Mouse (Mus musculus) layer of hippocampus, adult 2 months (tissue): ENCODE results near the gene Dmrtc2. TPM values are rescaled to one million over a fixed set of nuclear protein-coding genes. Genes with fewer than 3 reads are reported as not detected.
"Not testable (repeated sequence)": the region's sequence is repeated elsewhere in the genome, so short reads cannot be mapped to it uniquely, and the experiment has no call there.

Experiments used
- DNase-seq, 2 experiments: peaks; one replicate each; pipeline ENCODE4 v3.0.0; 2022; ENCODE audit warnings: low spot score in 2 of 2
- H3K27ac ChIP-seq: fragments of 200-600 bp; 2 replicates; pipeline ENCODE4 v1.8.1; 2022
- H3K4me3 ChIP-seq: fragments of 200-600 bp; 2 replicates; pipeline ENCODE4 v1.8.1; 2022; ENCODE audit warnings: mild to moderate bottlenecking
- CTCF ChIP-seq: fragments of 200-600 bp; conservative IDR thresholded peaks from 2 replicates; pipeline ENCODE4 v1.8.1; 2022; ENCODE audit warnings: antibody characterized with exemption, mild to moderate bottlenecking, moderate library complexity
- long read RNA-seq, 2 experiments: library from polyadenylated mRNA; stranded (forward); transcript quantifications; one replicate each; pipeline ENCODE4 v2.0.0; 2021; ENCODE audit warnings: borderline mapping rate in 2 of 2
- total RNA-seq, 2 experiments: library from RNA; stranded (reverse); gene quantifications; 2 replicates each; pipeline ENCODE4 v1.2.3; 2021

Gene Dmrtc2
- not detected for total RNA-seq
- long read RNA-seq, experiment 1 = 0 reads
- long read RNA-seq, experiment 2 = 0 reads

DNA sequence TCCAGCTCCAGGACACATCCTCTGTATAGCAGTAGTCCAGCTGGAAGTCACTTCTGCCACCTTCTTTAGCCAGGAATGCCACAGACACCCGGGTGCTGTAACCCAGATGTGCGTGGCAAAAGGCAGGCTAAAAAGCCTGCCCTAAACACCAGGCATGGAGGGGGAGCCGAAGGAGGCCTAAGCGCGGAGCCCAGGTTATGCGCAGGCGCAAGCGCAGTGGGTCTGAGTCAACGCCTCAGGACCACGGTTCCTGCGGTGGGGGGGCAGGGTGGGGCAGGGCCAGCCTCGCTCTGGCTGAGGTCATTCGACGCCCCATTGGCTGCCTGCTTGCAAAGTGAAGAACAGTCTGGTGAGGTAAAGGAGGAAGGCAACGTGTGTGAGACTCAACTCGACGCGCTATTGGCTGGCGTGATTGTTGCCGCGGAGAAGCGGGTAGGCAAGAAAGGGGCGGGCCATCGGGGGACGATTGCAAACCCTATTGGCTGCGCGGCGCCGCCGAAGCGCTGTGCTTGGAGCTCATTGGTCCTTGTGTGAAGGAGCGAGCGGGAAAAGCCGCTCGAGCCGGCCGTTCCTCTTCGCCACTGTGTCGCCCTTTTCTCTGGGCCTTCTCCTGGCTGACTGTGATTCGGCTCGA lies at the start of gene Dmrtc2, which contains the start of gene Lypd4:
Gene Dmrtc2 (plus strand): TSS at position 526 of the 634 bp plus-strand sequence.
Gene Lypd4 (minus strand): TSS at position 410 of the 634 bp plus-strand sequence.
- DNase-seq = no peak
- TF ChIP-seq CTCF = no peak
- H3K4me3 ChIP-seq = no peak within 1 kb of the TSS
- H3K27ac ChIP-seq = no peak within 1 kb of the TSS

DNA sequence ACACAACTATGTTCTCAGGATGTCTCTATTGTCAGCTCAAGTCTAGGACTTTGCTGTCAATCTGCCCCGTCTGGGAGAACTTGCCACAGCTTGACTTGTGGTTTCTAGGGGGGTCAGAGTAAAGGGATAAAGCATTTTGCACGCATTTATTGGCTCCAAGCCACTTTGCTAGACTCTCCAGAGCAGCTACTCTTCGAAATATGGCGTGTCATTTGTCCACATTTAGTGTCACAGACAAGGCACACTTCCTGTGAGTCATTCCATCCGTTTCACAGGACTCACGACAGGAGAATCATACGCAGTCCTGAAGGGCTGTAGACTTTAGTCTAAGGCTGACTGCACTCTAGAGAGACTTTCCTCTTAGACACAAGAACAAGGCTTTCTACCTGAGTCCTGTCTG lies 45.4 kb upstream of the Dmrtc2 start:
- no peak for TF ChIP-seq CTCF
- DNase-seq = no peak
- Histone ChIP-seq H3K27ac (no peak overlapping the region), H3K4me3 (no peak overlapping the region)

DNA sequence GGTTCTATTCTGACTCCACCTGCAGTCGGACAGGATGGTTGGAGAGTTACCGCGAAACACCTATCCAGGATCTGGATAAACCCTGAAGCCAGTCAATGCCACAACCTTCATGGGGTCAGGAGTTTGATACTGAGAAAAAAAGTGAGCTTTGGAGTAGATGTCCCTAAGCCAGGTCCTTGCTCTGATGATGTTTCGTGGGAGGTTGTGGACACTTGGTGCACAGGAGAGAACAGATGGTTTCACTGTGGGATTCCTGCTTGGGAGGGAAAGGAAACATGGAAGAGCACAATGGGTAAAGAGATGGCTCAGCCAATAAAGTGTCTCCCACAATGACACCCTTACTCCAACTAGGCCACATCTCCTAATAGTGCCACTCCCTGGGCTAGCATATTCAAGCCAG lies 42.7 kb upstream of the Dmrtc2 start:
- DNase-seq = no peak
- no peak overlapping the region for H3K27ac ChIP-seq
- H3K4me3 ChIP-seq = no peak overlapping the region
- TF ChIP-seq CTCF = no peak

DNA sequence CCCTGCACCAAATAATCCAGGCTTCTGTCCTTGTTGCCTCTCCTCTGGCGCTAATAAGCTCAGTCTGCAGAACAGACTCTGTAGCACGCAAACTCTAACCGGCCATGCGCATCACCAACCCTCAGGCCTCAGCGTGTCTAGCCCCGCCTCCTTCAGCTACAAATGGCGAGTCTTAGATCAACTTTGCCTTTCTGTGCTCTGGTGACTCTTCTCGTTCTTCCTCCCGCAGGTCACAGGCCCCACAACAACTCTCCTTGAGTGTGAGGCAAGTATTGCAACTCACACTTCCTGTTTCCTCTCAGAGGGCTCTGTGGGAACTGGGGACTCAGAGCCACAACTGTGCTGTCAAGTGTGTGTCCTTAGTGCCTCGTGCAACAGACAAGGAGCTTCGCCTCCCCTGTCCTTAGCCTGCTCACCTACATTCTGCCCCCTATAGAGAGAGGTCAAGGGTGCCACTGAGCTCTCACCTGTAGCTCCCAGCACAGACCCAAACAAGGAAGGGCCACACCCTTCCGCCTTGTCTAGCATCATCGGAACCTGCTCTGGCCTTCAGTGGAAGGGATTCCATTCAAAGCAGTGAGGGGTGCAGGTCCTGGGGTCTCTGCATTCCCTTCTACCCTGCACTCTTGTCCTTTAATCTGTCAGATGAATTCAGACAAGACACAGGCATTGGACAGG lies 31.0 kb upstream of the Dmrtc2 start:
- not testable (repeated sequence) for H3K4me3 ChIP-seq, DNase-seq, H3K27ac ChIP-seq

DNA sequence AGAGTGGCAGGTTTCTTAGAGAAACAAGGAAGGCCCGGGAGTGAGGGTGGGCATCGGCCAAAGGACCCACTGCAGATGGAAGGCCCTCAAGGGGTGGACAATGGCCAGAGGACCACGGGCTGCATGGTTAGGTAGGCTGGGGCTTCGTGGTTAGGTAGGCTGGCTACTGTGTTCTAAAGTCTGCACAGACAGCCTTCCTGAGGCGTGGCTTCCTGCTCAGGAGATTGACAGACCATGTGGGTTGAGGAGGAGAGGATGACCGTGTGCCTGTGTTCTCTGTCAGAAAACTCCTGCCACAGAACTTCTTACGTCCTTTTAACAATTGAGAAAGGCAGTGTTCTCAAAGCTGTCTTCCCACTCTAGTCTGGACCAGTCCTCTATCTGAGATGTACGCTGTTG lies 30.4 kb upstream of the Dmrtc2 start:
- no peak for TF ChIP-seq CTCF
- DNase-seq = no peak
- Histone ChIP-seq H3K4me3 (no peak overlapping the region), H3K27ac (no peak overlapping the region)

DNA sequence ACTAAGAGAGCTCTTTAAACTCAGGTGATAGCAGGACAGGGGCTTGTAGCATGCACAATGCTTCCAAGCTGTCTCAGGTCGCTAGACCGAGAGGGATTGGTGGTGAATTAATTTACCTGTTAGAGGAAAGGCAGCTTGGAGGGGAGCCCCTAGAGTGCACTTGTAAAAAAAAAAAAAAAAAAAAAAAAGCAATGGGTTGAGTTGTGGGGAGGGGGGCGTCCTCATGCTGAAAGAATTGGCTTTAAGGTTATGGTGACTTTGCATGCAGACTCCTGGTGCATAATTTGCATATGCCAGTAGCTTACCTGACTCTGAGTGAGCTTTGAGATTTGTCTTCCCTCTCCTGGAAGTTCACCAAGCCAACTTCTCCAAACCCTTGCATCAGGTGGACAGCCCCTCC lies 29.5 kb upstream of the Dmrtc2 start:
- Histone ChIP-seq H3K27ac (no peak overlapping the region), H3K4me3 (no peak overlapping the region)
- no peak for TF ChIP-seq CTCF
- no peak for DNase-seq

DNA sequence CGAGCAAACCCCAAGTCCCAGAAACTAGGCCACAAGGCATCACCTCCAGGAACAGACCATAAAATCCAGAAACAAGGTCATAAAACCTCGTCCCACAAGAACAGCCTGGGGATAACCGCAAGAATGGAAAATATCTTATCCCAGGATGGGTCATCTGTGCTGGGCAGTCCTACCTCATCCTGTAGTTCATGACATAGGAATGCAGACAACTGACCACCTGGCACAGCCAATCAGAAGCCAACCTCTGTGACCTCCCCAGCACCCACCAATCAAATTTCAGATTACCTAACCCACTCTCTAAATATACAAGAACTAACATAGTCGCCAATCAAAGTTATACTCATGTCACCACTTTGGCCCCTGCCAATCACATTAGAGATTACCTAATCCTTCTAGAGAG lies 28.8 kb upstream of the Dmrtc2 start:
- TF ChIP-seq CTCF = no peak
- Histone ChIP-seq H3K4me3 (no peak overlapping the region), H3K27ac (no peak overlapping the region)
- DNase-seq = no peak

DNA sequence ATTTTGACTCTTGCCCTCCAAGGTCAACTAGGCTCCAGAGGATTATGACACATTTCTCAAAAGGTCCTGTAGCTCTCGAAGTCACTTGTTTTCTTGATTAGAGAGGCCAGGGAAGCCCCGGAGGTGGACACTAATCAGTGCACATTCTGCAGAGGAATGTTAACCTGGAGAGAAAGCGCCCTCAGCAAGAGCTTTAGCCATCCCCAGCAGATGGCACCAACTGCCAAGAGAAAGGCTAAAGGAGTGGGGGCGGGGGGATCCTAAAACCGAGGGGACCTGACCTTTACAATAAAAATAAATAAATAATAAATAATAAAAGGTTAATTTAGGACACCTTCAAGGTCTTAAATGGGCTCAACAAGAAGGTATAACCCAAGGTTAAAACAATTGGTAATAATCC lies 25.7 kb upstream of the Dmrtc2 start:
- no peak for DNase-seq
- Histone ChIP-seq H3K4me3 (no peak overlapping the region), H3K27ac (no peak overlapping the region)
- TF ChIP-seq CTCF = no peak

DNA sequence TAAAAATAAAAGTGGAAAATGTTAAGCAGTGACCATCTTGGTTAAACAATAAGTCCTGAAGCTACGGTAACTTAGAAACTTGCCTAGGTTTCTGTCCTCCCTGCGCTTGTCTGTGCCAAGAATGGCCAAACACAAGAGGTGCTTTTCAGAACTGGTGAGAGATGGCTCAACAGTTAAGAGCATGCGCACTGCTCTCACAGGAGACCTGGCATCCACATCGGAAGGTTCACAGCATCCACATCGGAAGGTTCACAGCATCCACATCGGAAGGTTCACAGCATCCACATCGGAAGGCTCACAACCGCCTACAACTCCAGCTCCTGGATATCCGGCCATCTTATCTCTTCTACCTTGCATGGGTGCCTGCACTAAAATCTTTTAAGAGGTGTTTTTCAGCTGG lies 24.7 kb upstream of the Dmrtc2 start:
- no peak for DNase-seq
- Histone ChIP-seq H3K4me3 (no peak overlapping the region), H3K27ac (no peak overlapping the region)
- TF ChIP-seq CTCF = no peak

DNA sequence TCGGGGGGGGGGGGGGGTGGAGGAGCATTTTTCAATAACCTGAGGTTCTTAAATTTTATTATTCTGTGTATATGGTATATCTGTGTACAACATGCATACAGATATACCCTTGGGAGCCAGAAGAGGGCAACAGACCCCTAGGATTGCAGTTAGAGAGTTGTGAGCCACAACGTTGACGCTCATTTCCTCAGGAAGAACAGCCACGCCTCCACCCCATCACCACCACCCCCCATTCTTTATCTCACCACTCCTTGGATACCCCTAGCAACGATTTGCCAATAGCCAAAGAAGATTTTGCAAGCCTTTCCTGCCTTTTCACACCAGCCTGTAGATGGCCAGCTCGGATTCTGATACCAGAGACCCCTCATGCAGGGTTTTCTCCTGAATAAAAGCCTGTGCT lies 24.1 kb upstream of the Dmrtc2 start:
- Histone ChIP-seq H3K27ac (no peak overlapping the region), H3K4me3 (no peak overlapping the region)
- no peak for DNase-seq
- peak; percentile 45 for TF ChIP-seq CTCF

DNA sequence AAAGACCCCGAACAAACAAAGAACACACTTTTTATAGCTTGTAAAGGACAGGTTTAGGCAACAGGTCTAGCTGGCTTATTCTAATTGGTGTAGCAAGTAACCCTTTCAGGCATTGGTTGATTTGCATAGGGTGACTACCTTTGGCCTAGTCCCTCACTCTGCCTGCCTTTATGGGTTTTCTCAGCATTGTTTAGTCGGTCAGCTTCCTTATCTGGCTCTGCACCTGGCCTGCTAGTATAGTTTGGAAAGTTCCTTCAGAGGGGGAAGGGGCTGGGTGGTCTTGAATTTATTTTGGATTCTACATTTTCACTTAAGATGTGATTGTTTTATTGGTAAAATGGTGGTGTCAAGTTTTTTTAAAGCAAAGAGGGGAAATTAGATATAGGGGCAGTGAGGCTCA lies 23.3 kb upstream of the Dmrtc2 start:
- DNase-seq, H3K27ac ChIP-seq, H3K4me3 ChIP-seq: not testable (repeated sequence)

DNA sequence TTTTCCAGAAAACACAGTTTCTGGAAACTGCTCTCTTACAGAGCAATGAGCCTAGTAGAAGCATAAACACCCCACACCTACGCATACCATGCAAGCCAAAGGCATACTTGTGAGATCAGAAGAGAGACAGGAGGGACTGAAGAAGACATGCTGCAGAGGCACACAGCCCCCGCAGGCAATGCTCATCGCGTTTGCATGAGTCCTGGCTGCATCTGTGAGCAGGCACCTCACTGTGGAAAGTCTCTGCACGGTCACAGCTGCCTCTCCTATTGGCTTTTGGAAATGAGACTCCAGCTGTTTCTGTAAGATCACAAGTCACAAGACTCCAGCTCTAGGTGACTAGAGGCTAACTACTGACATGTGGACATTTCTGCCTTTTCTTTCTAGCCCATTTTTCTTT lies 19.7 kb upstream of the Dmrtc2 start:
- peak in 1 of 2 experiments; percentile 55 for DNase-seq

DNA sequence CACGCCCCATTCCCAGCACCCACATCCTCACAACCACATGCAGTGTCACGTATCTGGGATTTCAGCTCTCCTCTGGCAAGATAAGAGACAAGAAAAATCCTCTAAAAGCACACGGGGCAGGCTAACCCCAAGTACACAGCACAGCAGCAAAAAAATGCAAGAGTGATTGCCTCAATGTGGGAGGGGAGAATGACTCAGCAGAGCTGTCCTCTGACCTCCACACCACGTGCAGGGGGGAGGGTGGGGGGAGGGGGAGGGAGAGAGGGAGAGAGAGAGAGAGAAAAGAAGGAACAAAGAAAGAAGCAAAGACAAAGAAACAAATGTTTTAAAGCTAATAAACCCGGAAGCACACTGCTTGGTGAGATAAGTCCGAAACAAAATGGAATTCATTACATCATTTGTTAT lies 19.0 kb upstream of the Dmrtc2 start:
- H3K27ac ChIP-seq = no peak overlapping the region
- no peak for TF ChIP-seq CTCF
- H3K4me3 ChIP-seq = no peak overlapping the region
- DNase-seq = no peak

More for the DNA sequence above, 19.7 kb upstream of the Dmrtc2 start:
- TF ChIP-seq CTCF = no peak
- Histone ChIP-seq H3K27ac (no peak overlapping the region), H3K4me3 (no peak overlapping the region)

DNA sequence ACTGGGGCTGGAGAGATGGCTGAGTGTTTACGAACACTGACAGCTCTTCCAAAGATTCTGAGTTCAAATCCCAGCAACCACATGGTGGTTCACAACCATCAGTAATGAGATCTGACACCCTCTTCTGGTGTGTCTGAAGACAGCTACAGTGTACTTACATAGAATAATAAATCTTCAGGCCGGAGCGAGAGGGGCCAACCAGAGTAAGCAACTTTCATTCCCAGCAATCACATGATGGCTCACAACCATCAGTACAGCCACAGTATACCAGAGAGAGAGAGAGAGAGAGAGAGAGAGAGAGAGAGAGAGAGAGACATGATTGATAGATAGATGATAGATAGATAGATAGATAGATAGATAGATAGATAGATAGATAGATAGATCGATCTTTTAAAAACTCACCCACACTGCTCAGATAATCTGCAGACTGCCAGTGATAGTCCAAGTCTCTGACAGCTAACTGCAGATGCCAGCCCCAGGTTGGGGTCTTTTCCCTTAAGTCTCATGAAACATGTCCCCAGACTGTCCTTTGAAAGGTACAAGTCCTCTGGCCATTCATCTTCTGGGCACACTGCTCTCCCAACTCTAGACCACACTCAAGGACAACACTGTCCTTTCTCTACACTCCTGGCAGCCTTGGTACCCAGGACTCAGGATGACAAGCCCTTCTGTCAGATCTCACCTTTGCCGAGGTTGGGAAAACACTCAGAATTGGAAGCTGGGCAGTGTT lies 18.1 kb upstream of the Dmrtc2 start:
- TF ChIP-seq CTCF = no peak
- DNase-seq = no peak
- no peak overlapping the region for H3K4me3 ChIP-seq
- no peak overlapping the region for H3K27ac ChIP-seq
